Mouse (Mus musculus) liver, embryonic 15.5 days (tissue): ENCODE data around the gene Actr8. TPM values are rescaled to one million over a fixed set of nuclear protein-coding genes. Genes with fewer than 3 reads are reported as not detected.
A peak's percentile ranks its signal among the peaks of the same experiment; 100 is the strongest.

Experiments
- ATAC-seq: fragments of 200-750 bp; cut with Nextera tagmentation; 2 replicates; pipeline ENCODE4 v1.8.0; 2017; ENCODE audit warnings: moderate number of reproducible peaks, mild to moderate bottlenecking, moderate library complexity; ENCODE audit not compliant: insufficient read depth
- H3K27ac ChIP-seq: fragments of 300-500 bp; sonication (generic); replicated peaks from 2 replicates; pipeline ENCODE4 v1.5.1; 2015; ENCODE audit warnings: mild to moderate bottlenecking, inconsistent platforms
- H3K27me3 ChIP-seq: fragments of 300-500 bp; sonication (generic); 2 replicates; pipeline ENCODE4 v1.6.1; 2015; ENCODE audit warnings: mild to moderate bottlenecking, inconsistent platforms
- H3K36me3 ChIP-seq: fragments of 300-500 bp; sonication (generic); replicated peaks from 2 replicates; pipeline ENCODE4 v1.6.1; 2015; ENCODE audit warnings: moderate library complexity, mild to moderate bottlenecking, inconsistent platforms
- H3K4me1 ChIP-seq: fragments of 300-500 bp; sonication (generic); replicated peaks from 2 replicates; pipeline ENCODE4 v1.6.1; 2015; ENCODE audit warnings: inconsistent platforms
- H3K4me2 ChIP-seq: fragments of 300-500 bp; sonication (generic); 2 replicates; pipeline ENCODE4 v1.6.1; 2015; ENCODE audit warnings: moderate library complexity, mild to moderate bottlenecking, inconsistent platforms
- H3K4me3 ChIP-seq: fragments of 300-500 bp; sonication (generic); replicated peaks from 2 replicates; pipeline ENCODE4 v1.5.1; 2015; ENCODE audit warnings: mild to moderate bottlenecking, inconsistent platforms
- H3K9ac ChIP-seq: fragments of 300-500 bp; sonication (generic); 2 replicates; pipeline ENCODE4 v1.6.1; 2015; ENCODE audit warnings: moderate library complexity, mild to moderate bottlenecking, inconsistent platforms
- H3K9me3 ChIP-seq: fragments of 300-500 bp; sonication (generic); replicated peaks from 2 replicates; pipeline ENCODE4 v1.6.1; 2016; ENCODE audit warnings: inconsistent platforms
- WGBS: fragments of 180-500 bp; shearing (Covaris S2); methylation state at CpG from one replicate; pipeline ENCODE4 v1.1.7; 2015; ENCODE audit warnings: mixed read lengths; ENCODE audit not compliant: insufficient replicate concordance; 5-methylcytosine and 5-hydroxymethylcytosine counted together
- polyA plus RNA-seq: library from polyadenylated mRNA; unstranded; fragments of >200 nt; fragmentation: Nextera tagmentation; extraction: Ambion mirVana; gene quantifications from 2 replicates; pipeline ENCODE4 v1.2.1, GENCODE M21; 2015

The Actr8 gene
- 22.5 and 23.6 TPM in 2 replicates for polyA plus RNA-seq

DNA sequence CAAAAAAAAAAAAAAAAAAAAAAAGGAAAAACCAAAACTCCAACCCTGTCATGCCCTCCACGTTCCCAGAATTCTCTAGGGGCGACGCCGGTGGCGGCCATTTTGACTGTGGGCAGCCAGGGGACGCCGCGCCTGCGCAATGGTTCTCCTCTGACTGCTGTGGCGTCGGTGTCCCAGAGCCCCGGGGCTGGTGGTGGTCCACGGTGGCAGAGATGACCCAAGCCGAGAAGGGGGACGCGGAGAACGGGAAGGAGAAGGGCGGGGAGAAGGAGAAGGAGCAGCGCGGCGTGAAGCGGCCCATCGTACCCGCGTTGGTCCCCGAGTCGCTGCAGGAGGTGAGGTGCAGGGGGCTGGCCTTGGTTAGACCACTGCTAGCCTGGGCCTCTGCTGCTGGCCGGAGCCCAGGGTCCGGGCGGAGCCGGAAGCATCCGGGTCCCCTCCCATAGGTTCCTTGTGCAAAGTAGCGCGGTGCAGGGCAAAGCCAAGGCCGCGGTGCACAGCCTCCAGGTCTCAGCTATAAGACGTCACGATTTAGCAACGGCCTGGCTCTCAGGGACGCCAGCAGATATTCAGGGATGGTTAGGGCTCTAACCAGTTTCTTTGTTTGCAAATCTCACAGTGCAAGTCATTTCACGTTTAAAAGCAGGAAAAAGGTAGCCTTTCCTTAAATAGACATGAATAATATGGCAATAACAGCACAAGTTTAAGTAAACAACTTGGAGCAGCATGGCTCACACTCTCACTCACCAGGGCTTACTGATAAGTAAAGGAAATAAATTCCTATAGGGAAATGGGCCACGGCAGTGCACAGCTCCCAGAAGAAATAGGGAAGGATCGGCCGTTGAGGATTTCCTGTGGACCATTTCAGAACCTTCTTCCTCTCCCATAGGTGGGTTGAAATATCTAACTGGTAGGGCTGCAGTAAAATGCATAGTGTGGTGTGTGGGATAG, at the start of gene Actr8:
Gene Actr8, plus strand, starts transcription at position 84 of the 951 bp plus-strand sequence.
- WGBS: under 1% methylated on average over 44 of the region's 44 CpGs
- H3K4me2 ChIP-seq: peak within 1 kb of the TSS; percentile 77
- ATAC-seq: peak; percentile 92
- H3K9ac ChIP-seq: peak within 1 kb of the TSS; percentile 87
- H3K27ac ChIP-seq: peak within 1 kb of the TSS; percentile 86
- H3K36me3 ChIP-seq: peaks cover 53% of the 10 kb centered on the region
- H3K4me3 ChIP-seq: peak within 1 kb of the TSS; percentile 91
- no peaks in the 10 kb centered on the region for H3K27me3 ChIP-seq
- H3K4me1 ChIP-seq: peaks cover 16% of the 10 kb centered on the region
- no peaks in the 10 kb centered on the region for H3K9me3 ChIP-seq

DNA sequence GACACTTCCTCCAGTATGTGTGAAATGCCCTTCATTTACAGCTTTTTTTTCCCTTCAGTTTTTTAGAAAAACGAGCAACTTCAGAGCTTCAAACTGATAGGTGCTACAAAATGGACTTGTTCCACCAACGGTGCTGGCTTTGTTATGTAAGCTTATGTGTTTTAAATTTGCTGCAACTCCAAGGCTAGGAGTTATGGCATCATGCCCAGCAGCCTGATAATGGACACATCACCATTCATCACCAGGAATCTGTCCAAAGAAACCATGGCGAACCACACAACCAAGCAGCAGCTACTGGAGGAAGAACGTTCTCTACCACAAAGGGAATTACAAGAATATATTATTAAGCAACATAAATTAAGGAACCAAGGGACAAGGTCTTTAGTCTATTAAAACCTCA, 49.2 kb upstream of the Actr8 start:
- Histone ChIP-seq H3K36me3 (no peaks in the 10 kb centered on the region), H3K27me3 (no peaks in the 10 kb centered on the region), H3K9ac (no peak overlapping the region), H3K4me2 (no peak overlapping the region), H3K27ac (no peak overlapping the region), H3K4me1 (no peaks in the 10 kb centered on the region), H3K4me3 (no peak overlapping the region), H3K9me3 (no peaks in the 10 kb centered on the region)
- 48% methylated on average over 4 of the region's 4 CpGs for WGBS
- ATAC-seq: no peak

DNA sequence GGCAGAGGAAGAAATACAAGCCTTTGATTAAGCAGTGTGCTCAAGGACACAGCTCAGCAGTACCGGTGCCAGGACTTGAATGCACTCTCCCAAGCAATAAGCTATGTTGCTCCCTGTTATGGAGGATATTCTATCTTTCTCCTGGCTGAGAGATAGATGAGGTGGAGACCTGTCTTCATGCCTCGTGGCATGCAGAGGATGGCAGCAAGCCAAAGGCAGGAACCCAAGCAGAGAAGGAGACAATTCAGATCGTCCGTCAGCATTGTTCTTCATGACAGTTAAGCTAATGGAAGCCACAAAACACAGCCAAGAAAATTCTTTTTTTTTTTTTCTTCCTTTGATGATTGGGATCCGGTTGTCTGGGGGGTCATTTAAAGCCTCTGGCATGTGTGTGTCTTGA, 42.6 kb upstream of the Actr8 start:
- WGBS: 63% methylated on average over 5 of the region's 5 CpGs
- no peak overlapping the region for H3K9ac ChIP-seq
- no peak for ATAC-seq

DNA sequence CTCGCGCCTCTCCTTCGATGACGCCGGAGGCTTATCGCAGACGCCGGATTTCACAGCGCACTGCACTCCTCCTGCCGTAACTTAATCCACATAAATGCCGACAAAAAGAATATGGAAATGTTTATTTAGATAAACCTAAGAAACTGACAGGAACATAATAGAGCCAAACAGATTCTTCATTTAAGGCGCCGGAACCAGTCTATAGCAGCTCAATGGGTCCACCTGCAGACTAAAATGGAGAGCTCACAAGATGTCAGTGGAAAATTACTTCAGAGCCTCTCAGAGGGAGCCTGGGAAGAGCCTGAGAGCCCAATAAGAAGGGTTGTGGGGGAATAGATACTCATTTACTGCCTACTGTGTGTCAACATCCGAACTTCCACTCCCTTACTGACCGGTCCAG, 40.7 kb upstream of the Actr8 start:
- H3K36me3 ChIP-seq: no peaks in the 10 kb centered on the region
- no peak overlapping the region for H3K9ac ChIP-seq
- no peak overlapping the region for H3K4me3 ChIP-seq
- peaks cover 13% of the 10 kb centered on the region; the same call in 1 of the 2 replicates for H3K27me3 ChIP-seq
- WGBS: 82% methylated on average over 15 of the region's 15 CpGs
- H3K9me3 ChIP-seq: no peaks in the 10 kb centered on the region
- no peak overlapping the region for H3K4me2 ChIP-seq
- ATAC-seq: no peak
- no peaks in the 10 kb centered on the region for H3K4me1 ChIP-seq
- no peak overlapping the region for H3K27ac ChIP-seq

More for the DNA sequence above, 42.6 kb upstream of the Actr8 start:
- Histone ChIP-seq H3K4me2 (no peak overlapping the region), H3K4me3 (no peak overlapping the region), H3K4me1 (no peaks in the 10 kb centered on the region), H3K27me3 (peaks cover 9% of the 10 kb centered on the region; the same call in 1 of the 2 replicates), H3K36me3 (no peaks in the 10 kb centered on the region), H3K9me3 (no peaks in the 10 kb centered on the region), H3K27ac (no peak overlapping the region)

DNA sequence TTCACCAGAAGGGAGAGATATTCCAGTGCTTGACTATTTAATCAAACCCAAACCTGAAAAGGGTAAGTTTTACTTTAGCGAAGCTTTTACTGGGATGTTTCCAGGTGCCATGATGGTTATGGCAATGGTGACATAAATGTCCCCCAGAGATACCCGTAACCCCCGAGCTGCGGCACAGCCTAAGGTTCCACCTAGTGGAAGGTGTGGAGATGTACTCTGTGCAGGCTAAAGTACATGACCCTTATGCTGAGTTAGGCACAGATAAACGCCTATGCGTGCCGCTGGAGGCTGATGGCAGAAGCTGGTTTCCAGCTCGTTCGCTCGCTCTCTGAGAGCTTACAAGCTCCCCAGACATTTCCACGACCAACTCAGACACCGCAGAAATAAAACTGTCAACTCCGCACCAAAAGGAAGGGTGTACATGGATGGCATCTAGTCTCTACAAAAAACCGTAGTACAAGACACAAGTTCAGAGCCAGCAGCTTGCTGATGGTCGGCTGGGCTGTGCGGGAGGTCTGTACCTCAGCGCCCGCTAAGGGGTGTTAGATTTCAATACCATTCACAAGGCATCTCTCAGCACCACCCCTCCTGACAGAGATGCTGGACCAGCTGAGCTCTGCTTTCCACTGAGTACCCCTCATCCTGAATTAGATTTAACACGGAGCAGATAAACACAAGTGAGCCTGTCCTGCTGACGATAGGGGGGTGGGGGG, 38.4 kb upstream of the Actr8 start:
- H3K4me2 ChIP-seq: no peak overlapping the region
- no peaks in the 10 kb centered on the region for H3K9me3 ChIP-seq
- no peak for ATAC-seq
- H3K27ac ChIP-seq: no peak overlapping the region
- no peaks in the 10 kb centered on the region for H3K4me1 ChIP-seq
- 41% methylated on average over 20 of the region's 20 CpGs for WGBS
- no peak overlapping the region for H3K4me3 ChIP-seq
- peaks cover 13% of the 10 kb centered on the region; the same call in 1 of the 2 replicates for H3K27me3 ChIP-seq
- H3K9ac ChIP-seq: no peak overlapping the region
- no peaks in the 10 kb centered on the region for H3K36me3 ChIP-seq

DNA sequence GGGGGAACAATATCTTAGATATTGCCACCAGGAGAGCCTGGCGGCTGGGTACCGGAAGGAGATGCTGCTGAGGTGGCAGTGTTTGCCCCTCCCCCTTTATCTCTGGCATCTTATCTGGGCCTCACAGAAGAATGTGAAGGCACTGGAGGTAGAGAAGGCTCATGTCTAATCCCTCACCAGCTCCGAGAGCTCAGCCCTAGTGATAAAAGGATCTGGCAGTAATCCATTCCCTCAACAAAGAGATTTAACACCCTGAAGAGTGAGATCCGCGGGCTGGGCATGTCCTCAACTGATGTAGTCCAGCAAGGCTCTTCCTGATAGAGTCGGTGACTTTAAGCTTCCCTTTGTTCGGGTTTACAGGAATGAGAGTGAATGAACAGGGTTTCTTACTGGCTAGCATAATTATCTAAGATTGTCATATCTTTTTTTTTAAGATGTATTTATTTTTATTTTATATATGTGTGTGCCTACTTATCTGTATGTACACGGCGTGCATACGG, 37.8 kb upstream of the Actr8 start:
- H3K27me3 ChIP-seq: peaks cover 13% of the 10 kb centered on the region; the same call in 1 of the 2 replicates
- no peak overlapping the region for H3K9ac ChIP-seq
- H3K27ac ChIP-seq: no peak overlapping the region
- no peaks in the 10 kb centered on the region for H3K9me3 ChIP-seq
- ATAC-seq: no peak
- 10% methylated on average over 10 of the region's 10 CpGs for WGBS
- no peak overlapping the region for H3K4me3 ChIP-seq
- H3K4me1 ChIP-seq: no peaks in the 10 kb centered on the region
- H3K36me3 ChIP-seq: no peaks in the 10 kb centered on the region
- H3K4me2 ChIP-seq: no peak overlapping the region

DNA sequence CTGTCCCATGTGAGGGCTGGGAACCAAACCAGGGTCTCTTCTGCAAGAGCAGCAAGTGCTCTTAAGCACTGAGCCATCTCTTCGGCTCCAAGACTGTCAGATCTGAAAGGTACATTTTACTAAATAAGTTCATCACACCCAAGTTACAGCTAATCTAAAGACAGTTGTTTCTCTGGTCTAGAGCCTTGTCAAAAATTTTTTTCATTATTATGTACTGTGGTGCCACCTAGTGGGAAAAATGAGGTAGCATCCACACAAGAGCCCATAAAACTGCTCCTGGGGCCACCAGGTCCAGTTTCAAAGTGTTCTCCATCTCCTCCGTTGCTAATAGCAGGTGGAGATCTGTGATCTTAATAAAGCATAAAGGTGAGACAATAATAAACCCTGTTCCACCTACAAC, 37.3 kb upstream of the Actr8 start:
- Histone ChIP-seq H3K4me1 (no peaks in the 10 kb centered on the region), H3K27ac (no peak overlapping the region), H3K27me3 (peaks cover 13% of the 10 kb centered on the region; the same call in 1 of the 2 replicates), H3K4me2 (no peak overlapping the region), H3K36me3 (no peaks in the 10 kb centered on the region), H3K9me3 (no peaks in the 10 kb centered on the region), H3K4me3 (no peak overlapping the region), H3K9ac (no peak overlapping the region)
- no peak for ATAC-seq
- 13% methylated on average over 2 of the region's 2 CpGs for WGBS

DNA sequence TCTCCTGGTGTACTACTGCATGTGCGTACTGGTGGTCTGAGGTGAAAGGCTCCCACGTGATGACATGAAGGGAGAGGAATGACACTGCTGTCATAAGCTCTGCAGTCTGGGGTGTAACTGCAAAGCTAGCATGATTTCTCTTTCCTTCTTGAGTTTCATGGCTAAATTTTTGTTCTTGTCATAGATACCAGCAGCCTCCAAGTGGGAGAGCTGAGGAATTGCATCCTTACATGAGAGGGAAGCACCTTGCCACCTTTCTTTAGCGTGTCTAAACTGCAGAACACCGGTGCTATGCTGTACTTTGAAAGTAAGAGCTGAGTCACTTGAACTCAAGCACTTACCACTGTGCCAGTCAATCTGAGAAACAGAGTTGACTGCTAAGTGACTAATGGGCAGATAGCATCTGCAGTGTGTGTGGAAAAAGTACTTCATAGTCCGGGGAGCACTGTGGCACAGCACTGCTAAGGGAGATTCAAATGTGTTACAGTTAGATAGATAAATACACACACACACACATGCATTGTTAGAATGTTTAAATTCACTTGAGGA, 31.3 kb upstream of the Actr8 start:
- H3K4me2 ChIP-seq: no peak overlapping the region
- no peak overlapping the region for H3K27ac ChIP-seq
- no peak overlapping the region for H3K9ac ChIP-seq
- H3K36me3 ChIP-seq: no peaks in the 10 kb centered on the region
- no peaks in the 10 kb centered on the region for H3K9me3 ChIP-seq
- 49% methylated on average over 5 of the region's 5 CpGs for WGBS
- no peaks in the 10 kb centered on the region for H3K27me3 ChIP-seq
- no peak for ATAC-seq
- H3K4me1 ChIP-seq: no peaks in the 10 kb centered on the region
- no peak overlapping the region for H3K4me3 ChIP-seq

DNA sequence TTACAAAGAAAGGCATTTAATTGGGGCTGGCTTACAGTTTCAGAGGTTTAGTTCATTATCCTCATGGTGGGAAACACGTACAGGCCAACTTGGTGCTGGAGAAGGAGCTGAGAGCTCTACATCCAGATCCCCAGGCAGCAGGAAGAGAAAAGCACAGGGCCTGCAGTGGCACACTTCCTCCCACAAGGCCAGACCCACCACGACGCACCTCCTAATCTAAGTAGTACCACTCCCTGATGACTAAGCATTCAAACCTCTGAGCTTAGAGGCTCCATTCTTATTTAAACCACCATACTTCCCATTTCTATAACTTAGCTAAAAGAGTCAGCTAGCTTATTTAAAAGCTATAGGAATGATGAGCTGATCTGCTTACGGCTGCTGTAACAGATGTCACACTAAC, 27.3 kb upstream of the Actr8 start:
- H3K27me3 ChIP-seq: no peaks in the 10 kb centered on the region
- ATAC-seq: no peak
- no peak overlapping the region for H3K27ac ChIP-seq
- WGBS: 22% methylated on average over 4 of the region's 4 CpGs
- no peak overlapping the region for H3K9ac ChIP-seq
- H3K36me3 ChIP-seq: no peaks in the 10 kb centered on the region
- no peak overlapping the region for H3K4me3 ChIP-seq
- H3K4me2 ChIP-seq: no peak overlapping the region
- H3K4me1 ChIP-seq: no peaks in the 10 kb centered on the region
- H3K9me3 ChIP-seq: no peaks in the 10 kb centered on the region

DNA sequence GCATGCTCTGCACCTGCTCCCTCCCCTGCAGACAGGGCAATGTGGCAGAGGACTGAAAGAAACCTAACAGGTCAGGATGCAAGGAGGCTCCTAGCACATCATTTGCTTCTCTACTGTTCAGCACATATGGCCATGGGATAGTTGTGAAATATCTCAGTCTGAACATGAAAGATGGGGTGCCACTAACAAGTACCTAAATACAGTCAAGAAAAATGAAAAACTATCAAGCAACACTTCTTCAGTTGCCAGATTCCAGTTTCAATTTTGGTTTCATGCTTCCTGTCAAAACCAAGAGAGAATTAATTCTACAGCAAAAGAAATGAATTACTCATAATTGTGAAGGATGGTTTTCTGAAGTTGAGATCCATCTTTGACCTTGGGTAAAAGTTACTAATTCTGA, 20.7 kb upstream of the Actr8 start:
- Histone ChIP-seq H3K9ac (no peak overlapping the region), H3K27me3 (no peaks in the 10 kb centered on the region), H3K9me3 (no peaks in the 10 kb centered on the region), H3K4me3 (no peak overlapping the region), H3K36me3 (no peaks in the 10 kb centered on the region), H3K27ac (no peak overlapping the region), H3K4me1 (no peaks in the 10 kb centered on the region), H3K4me2 (no peak overlapping the region)
- no peak for ATAC-seq

DNA sequence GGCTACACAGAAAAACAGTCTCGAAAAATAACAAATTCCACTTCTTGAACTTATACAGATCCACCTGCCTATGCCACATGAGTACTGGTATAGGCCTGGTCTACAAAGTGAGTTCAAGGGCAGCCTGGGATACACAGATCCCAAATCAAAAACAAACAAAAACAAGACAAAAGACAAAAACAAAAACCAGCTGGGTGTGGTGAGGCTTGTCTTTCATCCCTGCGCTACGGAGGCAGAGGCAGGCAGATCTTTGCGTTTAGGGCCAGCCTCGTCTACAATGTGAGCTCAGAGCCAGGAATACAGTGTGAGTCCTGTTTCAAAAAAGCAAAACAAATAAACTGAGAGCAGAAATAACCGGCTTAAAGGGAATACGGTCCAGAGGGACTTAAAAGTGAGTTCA, 10.5 kb upstream of the Actr8 start:
- Histone ChIP-seq H3K27me3 (no peaks in the 10 kb centered on the region), H3K36me3 (peaks cover 24% of the 10 kb centered on the region), H3K4me2 (peak overlapping the region; percentile 78), H3K4me3 (peak overlapping the region; percentile 94), H3K9me3 (no peaks in the 10 kb centered on the region), H3K4me1 (peaks cover 36% of the 10 kb centered on the region), H3K27ac (peak overlapping the region; percentile 87), H3K9ac (peak overlapping the region; percentile 95)
- WGBS: 54% methylated on average over 7 of the region's 7 CpGs
- ATAC-seq: 0 out of 2 replicates have a peak, but pooled peaks have one; percentile 0
